In the genomic region with DNA sequence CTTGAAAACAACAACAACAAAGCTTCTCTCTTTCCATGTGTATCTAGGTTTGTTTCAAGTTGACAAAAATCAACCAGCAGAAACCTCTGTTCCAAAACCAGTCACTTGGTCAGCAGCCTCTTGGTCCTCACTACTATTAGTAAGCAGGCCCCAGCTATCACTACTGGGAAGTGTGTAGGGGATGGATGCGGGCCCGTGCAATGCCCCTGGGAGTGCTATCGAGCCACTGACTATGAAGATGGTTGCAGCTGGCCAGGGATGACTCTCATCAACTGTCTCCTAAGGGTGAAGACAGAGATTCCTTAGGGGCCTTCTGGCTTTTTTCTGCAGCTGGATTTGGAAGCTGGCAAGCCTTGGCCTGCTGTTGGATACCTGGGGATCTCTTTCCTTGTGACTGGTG, we compare ENCODE assay signal across 28 mouse cellular contexts. TPM values are rescaled to one million over a fixed set of nuclear protein-coding genes. Genes with fewer than 3 reads are reported as not detected.
DNase-seq lines count a peak whose midpoint lies in the region; ATAC-seq and TF ChIP-seq lines count a peak whose summit lies in the region.
"Had no signal": no experiment of that assay in that cellular context is flagged by ENCODE, and none has a peak within 500 bp of the region (broad histone marks: within the 10 kb centered on the region; RNA-seq: fewer than 3 reads in every experiment).

No protein-coding gene starts in this region.

- no peak for ATAC-seq in heart, postnatal 0 days (ENCODE audit: insufficient read depth, low read depth)
- ATAC-seq in heart, embryonic 11.5 days (replicated peaks; ENCODE audit: insufficient number of reproducible peaks, low FRiP score, low TSS enrichment) = no peak
- ATAC-seq: activated CD4-positive, CD25-positive, alpha-beta regulatory T cell, adult 4 months; forebrain, embryonic 14.5 days; forebrain, embryonic 16.5 days; Patski had no signal

- H3K9ac ChIP-seq in heart, adult 2 months (ENCODE audit: low read depth, low read length) = no peak overlapping the region
- no peak overlapping the region for H3K9ac ChIP-seq in heart, postnatal 0 days (replicated peaks; ENCODE audit: low read depth, low read length)
- no peak overlapping the region for H3K9ac ChIP-seq in heart, embryonic 11.5 days (ENCODE audit: low read depth, low read length)
- H3K9ac ChIP-seq in CH12.LX (ENCODE audit: insufficient read depth, low read depth) = no peak overlapping the region
- H3K9ac ChIP-seq: embryonic facial prominence, embryonic 13.5 days; embryonic facial prominence, embryonic 15.5 days; forebrain, embryonic 12.5 days had no signal

- in situ Hi-C loops in CH12.LX (cut with MboI; ENCODE audit: low pct_ligation_motif_present, low pct_unique_long_range_greater_than_20kb, low sequenced_read_pairs) = no loop called here

- dilution Hi-C loops in CH12.LX (cut with MboI; ENCODE audit: extremely low pct_ligation_motif_present, extremely low pct_unique_long_range_greater_than_20kb, low sequenced_read_pairs) = no loop called here

- DNase-seq in heart, adult 2 months = no peak
- no peak for DNase-seq in heart, embryonic 10.5 days (ENCODE audit: low spot score)
- DNase-seq in heart, postnatal 0 days (ENCODE audit: low spot score) = no peak
- peak; percentile 20 for DNase-seq in CH12.LX (ENCODE audit: extremely low read depth)
- DNase-seq in embryo, embryonic 11 days = no peak
- DNase-seq: adrenal gland, adult 8-10 months; adrenal gland, postnatal 14 days; adrenal gland, postnatal 36 days; cerebellum, adult 11-12 months; cerebellum, adult 2 months; cerebellum, adult 9-10 months; cerebellum, postnatal 10 days; cerebellum, postnatal 25 days had no signal

- no peaks in the 10 kb centered on the region for H3K36me3 ChIP-seq in heart, adult 2 months (ENCODE audit: control insufficient read depth, insufficient read depth, low read length)
- H3K36me3 ChIP-seq in heart, embryonic 10.5 days = no peaks in the 10 kb centered on the region
- no peaks in the 10 kb centered on the region for H3K36me3 ChIP-seq in heart, postnatal 0 days (replicated peaks; ENCODE audit: control insufficient read depth, insufficient read depth, low read length)
- no peaks in the 10 kb centered on the region for H3K36me3 ChIP-seq in heart, embryonic 11.5 days (ENCODE audit: control insufficient read depth, insufficient read depth, low read length)
- no peaks in the 10 kb centered on the region for H3K36me3 ChIP-seq in CH12.LX (replicated peaks in 1 of 2; ENCODE audit: control insufficient read depth in 1 of 2, insufficient read depth in 1 of 2, low read length in 1 of 2)
- H3K36me3 ChIP-seq: embryonic facial prominence, embryonic 13.5 days; embryonic facial prominence, embryonic 15.5 days; forebrain, embryonic 10.5 days; forebrain, embryonic 12.5 days; G1E had no signal

- no peak overlapping the region for H3K4me2 ChIP-seq in heart, postnatal 0 days (ENCODE audit: low read depth, low read length)
- no peak overlapping the region for H3K4me2 ChIP-seq in heart, embryonic 11.5 days
- no peak overlapping the region for H3K4me2 ChIP-seq in CH12.LX (ENCODE audit: insufficient read depth, low read depth, poor library complexity, severe bottlenecking)
- H3K4me2 ChIP-seq: embryonic facial prominence, embryonic 13.5 days; embryonic facial prominence, embryonic 15.5 days; forebrain, embryonic 12.5 days had no signal

- 50% methylated on average over 3 of the region's 3 CpGs for WGBS in heart, adult 2 months
- 54% methylated on average over 3 of the region's 3 CpGs for whole genome bisulfite sequencing in heart, embryonic 10.5 days
- WGBS in heart, postnatal 0 days = 46% methylated on average over 3 of the region's 3 CpGs
- WGBS in heart, embryonic 11.5 days (ENCODE audit: insufficient replicate concordance) = 56% methylated on average over 3 of the region's 3 CpGs

- no peak for TF ChIP-seq EP300 in heart, adult 2 months (IDR thresholded peaks at IDR 0.05; ENCODE audit: insufficient read depth, low read depth, low read length)
- TF ChIP-seq EP300 in heart, postnatal 0 days (IDR thresholded peaks at IDR 0.05; ENCODE audit: low read depth) = no peak
- no peak for TF ChIP-seq EP300 in CH12.LX (IDR thresholded peaks at IDR 0.05; ENCODE audit: low read length)

- no peak for TF ChIP-seq POLR2A in heart, adult 2 months (IDR thresholded peaks at IDR 0.05; ENCODE audit: insufficient read depth, low read depth, low read length)
- TF ChIP-seq POLR2A in CH12.LX (IDR thresholded peaks at IDR 0.05; ENCODE audit: low read depth, low read length) = no peak

- H3K79me2 ChIP-seq in heart, adult 2 months (replicated peaks; ENCODE audit: control insufficient read depth, insufficient read depth, low read length) = no peaks in the 10 kb centered on the region
- no peaks in the 10 kb centered on the region for H3K79me2 ChIP-seq in CH12.LX (replicated peaks; ENCODE audit: control insufficient read depth, extremely low read depth, insufficient read depth, poor library complexity, severe bottlenecking)

- H3K27me3 ChIP-seq in heart, adult 2 months (ENCODE audit: control insufficient read depth, insufficient read depth, low read length) = no peaks in the 10 kb centered on the region
- no peaks in the 10 kb centered on the region for H3K27me3 ChIP-seq in heart, embryonic 10.5 days (ENCODE audit: insufficient read depth, poor library complexity, severe bottlenecking)
- H3K27me3 ChIP-seq in heart, postnatal 0 days (ENCODE audit: control insufficient read depth, insufficient read depth, low read length) = no peaks in the 10 kb centered on the region
- no peaks in the 10 kb centered on the region for H3K27me3 ChIP-seq in heart, embryonic 11.5 days (ENCODE audit: control insufficient read depth, insufficient read depth, low read length)
- no peaks in the 10 kb centered on the region for H3K27me3 ChIP-seq in CH12.LX (replicated peaks)
- H3K27me3 ChIP-seq: embryonic facial prominence, embryonic 13.5 days; embryonic facial prominence, embryonic 15.5 days; forebrain, embryonic 12.5 days; Patski had no signal

- peaks cover 27% of the 10 kb centered on the region for H3K4me1 ChIP-seq in heart, adult 2 months (ENCODE audit: control insufficient read depth, insufficient read depth, low read length)
- H3K4me1 ChIP-seq in heart, embryonic 10.5 days = peaks cover 31% of the 10 kb centered on the region
- peaks cover 22% of the 10 kb centered on the region for H3K4me1 ChIP-seq in heart, postnatal 0 days (ENCODE audit: control insufficient read depth, insufficient read depth)
- H3K4me1 ChIP-seq in heart, embryonic 11.5 days (ENCODE audit: control insufficient read depth, insufficient read depth, low read length) = peaks cover 16% of the 10 kb centered on the region; the same call in 1 of the 2 replicates
- H3K4me1 ChIP-seq in CH12.LX (ENCODE audit: control insufficient read depth in 1 of 2, insufficient read depth in 2 of 2) = peaks cover 16 to 34% of the 10 kb centered on the region in 2 experiments

- no peak for TF ChIP-seq CTCF in heart, adult 2 months (IDR thresholded peaks at IDR 0.05)
- no peak for TF ChIP-seq CTCF in heart, postnatal 0 days (IDR thresholded peaks at IDR 0.05; ENCODE audit: low read depth)
- TF ChIP-seq CTCF in CH12.LX (conservative IDR thresholded peaks at IDR 0.05 in 1 of 2, IDR thresholded peaks at IDR 0.05 in 1 of 2; ENCODE audit: low read depth in 2 of 2, low read length in 2 of 2) = no peak; a peak in 1 of 4 replicates

- intact Hi-C loops in heart, adult 2 months (cut with DNase I) = no loop called here

- no peak for TF ChIP-seq RAD21 in CH12.LX (IDR thresholded peaks at IDR 0.05; ENCODE audit: low read depth, low read length)

- no peaks in the 10 kb centered on the region for H3K9me3 ChIP-seq in heart, embryonic 10.5 days
- no peaks in the 10 kb centered on the region for H3K9me3 ChIP-seq in heart, postnatal 0 days (replicated peaks; ENCODE audit: control insufficient read depth, low read length)
- H3K9me3 ChIP-seq in heart, embryonic 11.5 days (replicated peaks; ENCODE audit: control insufficient read depth, low read length) = no peaks in the 10 kb centered on the region
- no peaks in the 10 kb centered on the region for H3K9me3 ChIP-seq in CH12.LX (replicated peaks; ENCODE audit: low read length)
- H3K9me3 ChIP-seq: embryonic facial prominence, embryonic 13.5 days; embryonic facial prominence, embryonic 15.5 days; forebrain, embryonic 10.5 days; forebrain, embryonic 12.5 days had no signal

- peak overlapping the region; percentile 8; the same call in 1 of the 2 replicates for H3K27ac ChIP-seq in heart, adult 2 months
- H3K27ac ChIP-seq in heart, embryonic 10.5 days = no peak overlapping the region
- 0 out of 2 replicates have a peak overlapping the region, but pooled peaks have one; percentile 22 for H3K27ac ChIP-seq in heart, postnatal 0 days (ENCODE audit: low read depth)
- no peak overlapping the region for H3K27ac ChIP-seq in heart, embryonic 11.5 days (ENCODE audit: low read depth, low read length)
- H3K27ac ChIP-seq in CH12.LX (ENCODE audit: insufficient read depth, low read depth) = no peak overlapping the region
- H3K27ac ChIP-seq: embryonic facial prominence, embryonic 13.5 days; embryonic facial prominence, embryonic 15.5 days; forebrain, embryonic 10.5 days; forebrain, embryonic 12.5 days had no signal

- H3K4me3 ChIP-seq in heart, adult 2 months = no peak overlapping the region
- H3K4me3 ChIP-seq in heart, embryonic 10.5 days = no peak overlapping the region
- no peak overlapping the region for H3K4me3 ChIP-seq in heart, postnatal 0 days (ENCODE audit: low read depth, low read length)
- no peak overlapping the region for H3K4me3 ChIP-seq in heart, embryonic 11.5 days (ENCODE audit: low read depth, low read length)
- H3K4me3 ChIP-seq in CH12.LX (replicated peaks in 1 of 3; ENCODE audit: low read depth in 2 of 3, low read length in 2 of 3, poor library complexity in 1 of 3) = no peak overlapping the region
- H3K4me3 ChIP-seq: embryonic facial prominence, embryonic 13.5 days; embryonic facial prominence, embryonic 15.5 days; erythroblast, embryonic 14.5 days; forebrain, embryonic 10.5 days; forebrain, embryonic 12.5 days had no signal

RNA-seq across cellular contexts. Expression of gene Notch1, which starts 13.4 kb away (rescaled TPM):
- 10 to 100 TPM; 31.6 to 32.4 TPM for total RNA-seq in heart, adult 2 months (2021)
- polyA plus RNA-seq in heart, adult 2 months (2012; rRNA removed) = 22.0 and 23.2 TPM in 2 replicates
- 13.2 and 16.6 TPM in 2 replicates for polyA plus RNA-seq in heart, embryonic 10.5 days (2016; fragmentation: Nextera tagmentation; extraction: Ambion mirVana)
- total RNA-seq in heart, postnatal 0 days (2014; rRNA removed; ENCODE audit: low replicate concordance) = 54.0 and 63.3 TPM in 2 replicates
- polyA plus RNA-seq in heart, postnatal 0 days (2015; fragmentation: Nextera tagmentation; extraction: Ambion mirVana) = 4.9 and 5.7 TPM in 2 replicates
- polyA plus RNA-seq in heart, embryonic 11.5 days (2014; fragmentation: Nextera tagmentation; extraction: Ambion mirVana) = 20.9 and 23.5 TPM in 2 replicates
- total RNA-seq in CH12.LX (2012; rRNA removed) (11.4 and 13.1 TPM in 2 replicates), CH12.LX (2014; rRNA removed) (0.86 and 0.98 TPM in 2 replicates)
- polyA plus RNA-seq in CH12.LX (2012; ENCODE audit: insufficient read length, low read depth) = 2.7 and 3.8 TPM in 2 replicates

RNA-seq across cellular contexts. Expression of gene Egfl7, which starts 49.9 kb away (rescaled TPM):
- 100 to 1,000 TPM; 102 to 111 TPM for total RNA-seq in heart, adult 2 months (2021)
- polyA plus RNA-seq in heart, adult 2 months (2012; rRNA removed) = 499 and 610 TPM in 2 replicates
- polyA plus RNA-seq in heart, embryonic 10.5 days (2016; fragmentation: Nextera tagmentation; extraction: Ambion mirVana) = 164 and 186 TPM in 2 replicates
- 375 and 401 TPM in 2 replicates for total RNA-seq in heart, postnatal 0 days (2014; rRNA removed; ENCODE audit: low replicate concordance)
- polyA plus RNA-seq in heart, postnatal 0 days (2015; fragmentation: Nextera tagmentation; extraction: Ambion mirVana) = 158 and 159 TPM in 2 replicates
- polyA plus RNA-seq in heart, embryonic 11.5 days (2014; fragmentation: Nextera tagmentation; extraction: Ambion mirVana) = 145 and 157 TPM in 2 replicates
- 35.0 and 39.3 TPM in 2 replicates for total RNA-seq in CH12.LX (2012; rRNA removed)
- 18.9 and 20.1 TPM in 2 replicates for total RNA-seq in CH12.LX (2014; rRNA removed)
- polyA plus RNA-seq in CH12.LX (2012; ENCODE audit: insufficient read length, low read depth) = 21.4 and 24.7 TPM in 2 replicates

RNA-seq across cellular contexts. Expression of gene Gm20532, which starts 56.6 kb away (rescaled TPM):
- not detected for total RNA-seq in heart, adult 2 months (2021)
- polyA plus RNA-seq in heart, adult 2 months (2012; rRNA removed) = not detected in 2 replicates
- polyA plus RNA-seq in heart, embryonic 10.5 days (2016; fragmentation: Nextera tagmentation; extraction: Ambion mirVana) = not detected in 2 replicates
- not detected in 2 replicates for total RNA-seq in heart, postnatal 0 days (2014; rRNA removed; ENCODE audit: low replicate concordance)
- not detected in 2 replicates for polyA plus RNA-seq in heart, postnatal 0 days (2015; fragmentation: Nextera tagmentation; extraction: Ambion mirVana)
- polyA plus RNA-seq in heart, embryonic 11.5 days (2014; fragmentation: Nextera tagmentation; extraction: Ambion mirVana) = not detected in 2 replicates
- total RNA-seq in CH12.LX (2012; rRNA removed) (not detected in 2 replicates), CH12.LX (2014; rRNA removed) (not detected in 2 replicates)
- not detected in 2 replicates for polyA plus RNA-seq in CH12.LX (2012; ENCODE audit: insufficient read length, low read depth)
- total RNA-seq: adrenal gland, adult 18-20 months; adrenal gland, adult 8-10 months; adrenal gland, postnatal 14 days; adrenal gland, postnatal 36 days; G1E had no signal
- polyA plus RNA-seq: activated CD4-positive, CD25-positive, alpha-beta regulatory T cell, adult 4 months; C2C12; cerebellum, adult 2 months; cortical plate, adult 2 months; embryonic facial prominence, embryonic 11.5 days; embryonic facial prominence, embryonic 13.5 days; embryonic facial prominence, embryonic 15.5 days; erythroblast, embryonic 14.5 days; forebrain, embryonic 10.5 days; forebrain, embryonic 12.5 days; forebrain, embryonic 14.5 days; forebrain, embryonic 16.5 days; G1E; Patski had no signal

Comparison
In these comparisons a context has a peak if more than half of its experiments do, and no peak if none do; other contexts are left out.
1. H3K27ac ChIP-seq: peak in heart, adult 2 months (single experiment) and heart, postnatal 0 days (single experiment); none in heart, embryonic 10.5 days (single experiment), heart, embryonic 11.5 days (single experiment) and CH12.LX (single experiment).